Mouse (Mus musculus): ENCODE measurements around the gene Eml6.

- TF ChIP-seq GATA1 (IDR thresholded peaks at IDR 0.05; ENCODE audit: low read length) (no peak), TAL1 (IDR thresholded peaks at IDR 0.05; ENCODE audit: low read length) (no peak)
These were observed 31.5 kb upstream of the Eml6 start for GRCm38 (mm10) chr11:30057299-30057698.
